Mouse (Mus musculus): ENCODE data around the gene Vmn2r108. TPM values are rescaled to one million over a fixed set of nuclear protein-coding genes. Genes with fewer than 3 reads are reported as not detected.
"Not testable (repeated sequence)": the region's sequence is repeated elsewhere in the genome, so short reads cannot be mapped to it uniquely, and the experiment has no call there.

Gene Vmn2r108
- under 1 TPM; 0.05 TPM for total RNA-seq (2021)
- long read RNA-seq, experiment 1 = 0 reads
- long read RNA-seq, experiment 2 = 0 reads

DNA sequence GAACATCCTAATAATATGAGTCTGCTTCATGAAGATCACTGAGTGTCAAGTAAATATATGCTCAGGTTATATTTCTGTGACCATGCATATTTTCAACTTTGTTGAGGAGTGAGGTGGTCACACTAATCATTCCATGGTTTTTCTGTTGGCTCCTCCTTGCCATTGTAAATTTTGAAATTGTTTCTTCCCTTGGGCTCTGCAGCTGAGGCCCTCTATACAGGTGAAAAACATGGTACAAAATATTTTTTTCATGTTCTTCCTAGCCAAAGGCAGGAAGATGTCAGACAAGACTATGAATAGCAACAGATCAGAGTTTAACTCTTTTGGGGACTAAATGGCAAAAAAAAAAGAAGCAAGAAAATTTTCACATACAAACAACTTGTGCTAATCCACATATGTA lies at the start of gene Vmn2r108:
Gene Vmn2r108 (minus strand): TSS at position 101 of the 400 bp plus-strand sequence.
- DNase-seq (ENCODE audit: low spot score in 2 of 2) = no peak

DNA sequence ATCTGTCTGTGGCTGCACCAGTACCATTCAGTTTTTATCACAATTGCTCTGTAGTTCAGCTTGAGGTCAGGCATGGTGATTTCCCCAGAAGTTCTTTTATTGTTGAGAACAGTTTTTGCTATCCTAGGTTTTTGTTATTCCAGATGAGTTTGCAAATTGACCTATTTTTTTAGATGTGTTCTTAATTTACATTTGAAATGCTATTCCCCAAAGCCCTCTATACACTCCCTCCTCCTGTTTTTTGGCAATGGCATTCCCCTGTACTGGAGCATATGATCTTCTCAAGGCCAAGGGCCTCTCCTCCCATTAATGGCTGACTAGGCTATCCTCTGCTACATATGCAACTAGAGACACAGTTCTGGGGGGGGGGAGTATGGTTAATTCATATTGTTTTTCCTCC lies 27.1 kb upstream of the Vmn2r108 start:
- not testable (repeated sequence) for DNase-seq (ENCODE audit: low spot score in 2 of 2)

DNA sequence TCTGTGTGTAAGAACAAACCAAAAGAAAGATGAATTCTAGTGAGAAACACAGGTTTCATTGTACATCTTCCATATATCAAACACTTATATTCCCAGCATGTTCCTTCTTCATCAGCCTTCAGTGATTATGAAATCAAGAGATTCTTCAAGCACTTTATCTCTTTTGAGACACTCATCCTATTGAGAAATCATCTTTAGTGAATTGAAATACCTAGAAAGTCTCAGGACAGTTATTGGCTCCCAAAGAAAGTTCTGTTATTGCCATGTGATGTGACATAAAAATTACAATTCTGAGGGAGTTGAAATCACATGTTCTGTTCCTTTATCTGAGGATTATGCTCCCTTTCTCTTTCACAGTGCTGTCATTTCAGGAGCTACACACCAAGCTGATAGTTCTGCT lies 16.7 kb upstream of the Vmn2r108 start, which contains the start of gene Vmn1r225:
Gene Vmn1r225 (plus strand): TSS at position 301 of the 400 bp plus-strand sequence.
- no peak for DNase-seq (ENCODE audit: low spot score in 2 of 2)

DNA sequence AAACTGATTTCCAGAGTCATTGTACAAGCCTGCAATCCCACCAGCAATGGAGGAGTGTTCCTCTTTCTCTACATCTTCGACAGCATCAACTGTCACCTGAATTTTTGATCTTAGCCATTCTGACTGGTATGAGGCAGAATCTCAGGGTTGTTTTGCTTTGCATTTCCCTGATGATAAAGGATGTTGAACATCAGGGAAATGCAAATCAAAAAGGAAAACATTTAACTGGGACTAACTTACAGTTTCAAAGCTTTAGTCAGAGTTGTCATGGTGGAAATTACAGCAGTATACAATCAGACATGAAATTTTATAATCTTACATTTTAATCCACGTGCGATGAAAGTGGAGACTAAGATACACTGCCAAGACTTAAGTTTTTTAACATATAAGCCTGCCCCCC lies 7.8 kb downstream of the Vmn2r108 start:
- no peak for DNase-seq (ENCODE audit: low spot score in 2 of 2)

DNA sequence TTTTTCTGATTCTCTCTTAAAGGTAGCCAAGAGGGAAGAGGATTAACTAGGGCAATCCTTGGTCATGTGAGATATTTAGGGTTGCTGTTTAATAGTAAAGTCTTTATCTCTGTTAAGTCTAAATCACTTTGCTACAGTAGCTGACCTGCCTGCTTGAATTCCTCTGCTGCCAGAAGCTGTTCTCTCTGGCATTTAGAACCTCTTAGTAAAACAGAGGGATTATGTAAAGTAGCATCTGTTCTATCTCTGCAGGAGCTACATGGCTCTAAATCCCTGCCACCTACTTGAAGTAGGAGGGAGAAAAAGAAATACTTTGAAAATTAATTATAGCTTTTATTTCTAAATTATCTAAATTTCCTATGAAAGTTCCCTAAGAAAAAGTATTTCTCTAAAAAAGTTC lies 41.9 kb downstream of the Vmn2r108 start:
- no peak for DNase-seq (ENCODE audit: low spot score in 2 of 2)

DNA sequence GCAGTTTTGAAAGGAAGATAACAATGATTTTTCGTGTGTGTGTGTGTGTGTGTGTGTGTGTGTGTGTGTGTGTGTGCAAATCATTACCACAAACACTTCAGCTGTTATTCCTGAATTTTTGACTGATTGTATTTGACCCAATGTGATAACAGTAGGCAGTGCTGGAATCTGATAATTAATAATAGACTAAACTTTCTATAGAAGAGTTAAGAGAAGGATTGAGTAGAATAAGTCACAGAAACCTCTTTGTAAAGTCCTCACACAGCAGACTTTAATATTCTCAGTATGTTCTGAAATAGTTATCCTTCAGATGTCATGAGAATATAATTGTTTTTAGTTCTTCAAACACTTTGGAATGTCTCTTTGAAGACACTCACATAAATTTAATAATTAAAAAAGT lies 67.3 kb downstream of the Vmn2r108 start, which contains the start of gene Vmn1r224:
Gene Vmn1r224 (plus strand): TSS at position 301 of the 400 bp plus-strand sequence.
- no peak for DNase-seq (ENCODE audit: low spot score in 2 of 2)

Other genes with a start within 250 kb of the Vmn2r108 start
- gene Vmn2r105, start 246.3 kb downstream of the Vmn2r108 start, total RNA-seq (2021) = not detected
- not detected for gene Vmn2r106, start 195.8 kb downstream of the Vmn2r108 start, total RNA-seq (2021)
- not detected for gene Vmn2r107, start 136.1 kb downstream of the Vmn2r108 start, total RNA-seq (2021)
- not detected for gene Vmn1r224, start 67.2 kb downstream of the Vmn2r108 start, total RNA-seq (2021)
- not detected for gene Vmn1r225, start 16.8 kb upstream of the Vmn2r108 start, total RNA-seq (2021)
- gene Vmn2r109, start 83.4 kb upstream of the Vmn2r108 start, total RNA-seq (2021) = not detected
- gene Vmn2r110, start 115.1 kb upstream of the Vmn2r108 start, total RNA-seq (2021) = not detected
- gene Fpr-rs3, start 143.5 kb upstream of the Vmn2r108 start, total RNA-seq (2021) = not detected
- gene Vmn1r226, start 201.5 kb upstream of the Vmn2r108 start, total RNA-seq (2021) = not detected
- gene Vmn1r227, start 248.5 kb upstream of the Vmn2r108 start, total RNA-seq (2021) = not detected